Mouse (Mus musculus): Measurements from ENCODE around the gene Ldah. TPM values are rescaled to one million over a fixed set of nuclear protein-coding genes. Genes with fewer than 3 reads are reported as not detected.

Ldah gene
- polyA plus RNA-seq, 1 experiment from 2014 or later: 33.1 TPM

GRCm38 (mm10) chr12:8326825-8327674 lies 119.1 kb downstream of the Ldah start:
- TF ChIP-seq CTCF (IDR thresholded peaks at IDR 0.05): no peak
- DNase-seq (ENCODE audit: low read depth, low spot score) (peak; percentile 44), ATAC-seq (peak; percentile 66)
- ChIA-PET POLR2A (no interaction called here), CTCF (interaction anchor here (0.8 to 1.7 kb wide), 8 partner anchors 11 to 221 kb away, joined by 3 to 18 read pairs (median 3); partner anchors contain the start of gene Rhob)
- in situ Hi-C loops (cut with MboI; ENCODE audit: low pct_unique_long_range_greater_than_20kb): no loop called here
- no peaks in the 10 kb centered on the region for H3K27me3 ChIP-seq

GRCm38 (mm10) chr12:8327675-8328053 lies 119.8 kb downstream of the Ldah start:
- no peak for TF ChIP-seq CTCF (IDR thresholded peaks at IDR 0.05)
- no peaks in the 10 kb centered on the region for H3K27me3 ChIP-seq
- CTCF ChIA-PET: interaction anchor here (1.7 kb wide), 1 partner anchor 11 kb away, joined by 4 read pairs; no protein-coding TSS in a partner anchor

GRCm38 (mm10) chr12:8329236-8329635 lies 121.3 kb downstream of the Ldah start:
- POLR2A ChIA-PET: no interaction called here
- DNase-seq (ENCODE audit: low read depth, low spot score) (no peak), ATAC-seq (no peak)
- no peaks in the 10 kb centered on the region for H3K27me3 ChIP-seq
- in situ Hi-C loops (cut with MboI; ENCODE audit: low pct_unique_long_range_greater_than_20kb): no loop called here
- CTCF ChIA-PET: interaction anchor here (1.1 kb wide), 1 partner anchor 121 kb away, joined by 3 read pairs; no protein-coding TSS in a partner anchor
- no peak for TF ChIP-seq CTCF (IDR thresholded peaks at IDR 0.05)

More at GRCm38 (mm10) chr12:8327675-8328053, 119.8 kb downstream of the Ldah start:
- DNase-seq (ENCODE audit: low read depth, low spot score) (no peak), ATAC-seq (no peak)
- in situ Hi-C loops (cut with MboI; ENCODE audit: low pct_unique_long_range_greater_than_20kb): no loop called here
- POLR2A ChIA-PET: no interaction called here

- POLR2A ChIA-PET: interaction anchor here (1.2 kb wide), 2 partner anchors 165 to 166 kb away, joined by 4 to 7 read pairs; no protein-coding TSS in a partner anchor
- DNase-seq (ENCODE audit: low read depth, low spot score) (no peak), ATAC-seq (no peak)
- no peaks in the 10 kb centered on the region for H3K27me3 ChIP-seq
- in situ Hi-C loops (cut with MboI; ENCODE audit: low pct_unique_long_range_greater_than_20kb): loop anchor here (5.0 kb wide), 1 partner anchor 46 kb away; no protein-coding TSS in a partner anchor
- no peak for TF ChIP-seq CTCF (IDR thresholded peaks at IDR 0.05)
- CTCF ChIA-PET: no interaction called here
Measured at GRCm38 (mm10) chr12:8331489-8332173, 123.7 kb downstream of the Ldah start.

GRCm38 (mm10) chr12:8332174-8332542 lies 124.3 kb downstream of the Ldah start:
- ChIA-PET POLR2A (interaction anchor here (1.2 kb wide), 1 partner anchor 166 kb away, joined by 7 read pairs; no protein-coding TSS in a partner anchor), CTCF (no interaction called here)
- H3K27me3 ChIP-seq: no peaks in the 10 kb centered on the region
- in situ Hi-C loops (cut with MboI; ENCODE audit: low pct_unique_long_range_greater_than_20kb): loop anchor here (5.0 kb wide), 1 partner anchor 45 kb away; no protein-coding TSS in a partner anchor
- no peak for TF ChIP-seq CTCF (IDR thresholded peaks at IDR 0.05)
- ATAC-seq (no peak), DNase-seq (ENCODE audit: low read depth, low spot score) (no peak)

- ChIA-PET CTCF (interaction anchor here (1.0 to 2.2 kb wide), 6 partner anchors 12 to 212 kb away, joined by 3 to 13 read pairs (median 4); partner anchors contain the start of gene Rhob), POLR2A (interaction anchor here (1.2 to 1.5 kb wide), 4 partner anchors 17 to 166 kb away, joined by 3 to 9 read pairs (median 4); partner anchors contain the start of gene Rhob)
- no peak for TF ChIP-seq CTCF (IDR thresholded peaks at IDR 0.05)
- ATAC-seq: peak; percentile 2
- no peak for DNase-seq (ENCODE audit: low read depth, low spot score)
- in situ Hi-C loops (cut with MboI; ENCODE audit: low pct_unique_long_range_greater_than_20kb): loop anchor here (5.0 kb wide), 1 partner anchor 44 kb away; no protein-coding TSS in a partner anchor
- no peaks in the 10 kb centered on the region for H3K27me3 ChIP-seq
Measured at GRCm38 (mm10) chr12:8333617-8334016, 125.7 kb downstream of the Ldah start.

- DNase-seq (ENCODE audit: low read depth, low spot score) (no peak), ATAC-seq (peak; percentile 77)
- no peaks in the 10 kb centered on the region for H3K27me3 ChIP-seq
- no peak for TF ChIP-seq CTCF (IDR thresholded peaks at IDR 0.05)
- ChIA-PET CTCF (interaction anchor here (1.0 to 2.2 kb wide), 5 partner anchors 13 to 212 kb away, joined by 3 to 13 read pairs (median 4); partner anchors contain the start of gene Rhob), POLR2A (interaction anchor here (1.0 to 1.5 kb wide), 5 partner anchors 16 to 165 kb away, joined by 3 to 5 read pairs (median 4); partner anchors contain the start of gene Rhob)
- in situ Hi-C loops (cut with MboI; ENCODE audit: low pct_unique_long_range_greater_than_20kb): loop anchor here (5.0 kb wide), 1 partner anchor 43 kb away; no protein-coding TSS in a partner anchor
Measured at GRCm38 (mm10) chr12:8334261-8334660, 126.4 kb downstream of the Ldah start.

Other genes with a start within 250 kb of the Ldah start
- 0.01 TPM for gene Apob, start 230.5 kb upstream of the Ldah start, polyA plus RNA-seq (2021)
- gene Gdf7, start 93.8 kb downstream of the Ldah start, polyA plus RNA-seq (2021): not detected
- gene Hs1bp3, start 105.3 kb downstream of the Ldah start, polyA plus RNA-seq (2021): 34.4 TPM